Mouse (Mus musculus) effector memory CD4-positive, alpha-beta T cell, adult 7 months (primary cell): ENCODE measurements around the gene Arrdc4. TPM values are rescaled to one million over a fixed set of nuclear protein-coding genes. Genes with fewer than 3 reads are reported as not detected.

Experiments
- polyA plus RNA-seq: library from polyadenylated mRNA; unstranded; fragments of 100-300 nt; shearing (Covaris generic); gene quantifications from one replicate; pipeline ENCODE4 v1.2.1, GENCODE M21; 2017

Gene Arrdc4
- 4.2 TPM for polyA plus RNA-seq

GRCm38 (mm10) chr7:68748761-68749635 lies at the start of gene Arrdc4:
TSS of gene Arrdc4 (minus strand) at chr7:68749241.

